Mouse (Mus musculus) adrenal gland, postnatal 36 days (tissue): ENCODE results near the gene Slc45a3. TPM values are rescaled to one million over a fixed set of nuclear protein-coding genes. Genes with fewer than 3 reads are reported as not detected.

Experiments
- DNase-seq, 2 experiments: peaks; one replicate each; pipeline ENCODE4 v3.0.0; 2021; ENCODE audit warnings: mixed read lengths in 1 of 2
- total RNA-seq, 2 experiments: library from RNA; stranded (reverse); gene quantifications; 2 replicates each; pipeline ENCODE4 v1.2.3; 2021

The Slc45a3 gene
- total RNA-seq, 2 experiments from 2014 or later = 15.2 to 31.5 TPM

DNA sequence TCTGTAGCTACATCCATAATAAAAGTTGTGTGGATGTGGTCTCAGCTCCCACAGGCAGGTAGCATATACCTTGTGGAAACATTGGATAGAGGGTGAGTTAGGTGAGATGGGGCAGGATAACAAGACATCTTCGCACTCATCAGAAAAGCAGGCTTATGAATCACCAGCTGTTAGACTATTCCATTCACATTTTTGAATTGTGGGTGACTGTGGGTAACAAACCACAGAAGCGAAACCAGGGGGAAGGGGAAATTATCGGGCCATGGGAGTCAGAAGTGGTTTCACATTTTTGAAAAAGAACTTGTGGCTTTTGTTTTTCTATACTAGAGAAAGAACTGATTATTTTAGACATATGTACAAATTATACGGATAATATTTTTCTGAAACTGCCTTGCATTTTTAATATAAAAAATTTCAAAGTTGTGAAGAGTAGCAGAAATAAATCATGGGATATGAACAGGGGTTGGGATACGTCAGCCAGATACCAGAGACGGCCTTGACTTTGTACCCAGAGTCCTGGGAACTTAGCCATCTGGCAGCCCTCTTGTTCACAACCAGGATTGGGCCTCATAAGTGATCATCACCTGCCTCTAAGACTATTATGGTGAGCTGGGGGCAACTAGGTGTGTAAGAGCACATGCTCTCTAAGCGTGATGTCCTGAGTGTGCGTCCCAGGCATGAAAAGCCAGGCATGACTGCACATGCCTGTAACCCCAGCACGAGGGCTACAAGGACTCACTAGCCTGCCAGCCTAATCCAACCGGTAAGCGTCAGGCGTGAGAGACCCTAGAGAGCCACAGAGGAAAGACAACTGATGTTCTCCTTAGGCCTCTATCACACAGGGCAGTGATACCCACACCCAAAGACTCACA lies 30.6 kb downstream of the Slc45a3 start:
- DNase-seq = peak; percentile 87 to 88

DNA sequence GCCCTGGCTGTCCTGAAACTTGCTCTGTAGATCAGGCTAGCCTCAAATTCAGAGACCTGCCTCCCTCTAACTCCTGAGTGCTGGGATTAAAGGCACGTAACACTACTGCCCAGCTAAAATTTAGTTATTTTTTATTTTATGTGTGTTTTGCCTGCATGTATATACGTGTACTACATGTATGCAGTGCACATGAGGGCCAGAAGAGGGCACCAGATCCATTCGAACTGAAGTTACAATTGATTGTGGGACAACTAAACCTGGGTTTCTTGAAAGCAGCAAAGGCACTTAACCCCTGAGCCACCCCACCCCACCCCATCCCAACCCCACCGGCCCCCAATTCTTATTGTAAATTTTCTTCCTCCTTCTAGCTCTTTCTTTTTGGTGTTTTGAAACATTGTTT lies 32.3 kb downstream of the Slc45a3 start:
- peak; percentile 69 to 72 for DNase-seq

DNA sequence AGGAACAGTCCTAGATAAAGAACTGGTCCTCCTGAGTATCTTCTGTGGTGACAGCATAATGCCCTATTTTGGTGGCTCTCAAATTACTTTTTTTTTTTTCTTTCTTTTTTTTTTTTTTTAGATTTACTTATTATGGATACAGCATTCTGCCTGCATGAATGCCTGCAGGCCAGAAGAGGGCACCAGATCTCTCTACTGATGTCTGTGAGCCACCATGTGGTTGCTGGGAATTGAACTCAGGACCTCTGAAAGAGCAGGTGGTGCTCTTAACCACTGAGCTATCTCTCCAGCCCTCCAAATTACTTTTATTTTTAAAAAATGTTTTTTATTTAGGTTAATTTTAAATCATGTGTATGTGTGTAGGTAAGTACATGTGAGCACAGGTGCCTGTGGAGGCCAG lies 37.7 kb downstream of the Slc45a3 start:
- DNase-seq = no peak

DNA sequence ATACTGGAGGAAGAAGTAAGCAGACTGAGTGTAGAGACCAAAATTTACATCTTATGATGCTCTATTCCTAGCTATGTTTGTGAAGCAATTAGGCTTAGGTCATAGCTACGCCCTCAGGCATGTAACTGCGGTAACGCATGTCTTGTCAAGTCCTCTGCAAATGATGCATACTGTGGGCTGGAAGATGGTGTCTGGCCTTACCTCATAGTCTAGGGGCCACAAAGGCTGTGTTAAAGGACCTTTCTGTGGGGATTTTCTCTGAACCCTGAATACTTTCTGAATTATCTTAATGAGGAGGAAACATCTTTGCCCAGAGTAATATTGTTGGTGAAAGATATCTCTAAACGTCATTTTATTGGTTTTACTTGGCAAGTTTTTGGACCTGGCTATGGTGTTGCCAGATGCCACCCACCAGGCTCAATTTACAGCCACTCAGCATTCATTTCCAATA lies 39.1 kb downstream of the Slc45a3 start:
- DNase-seq = no peak

DNA sequence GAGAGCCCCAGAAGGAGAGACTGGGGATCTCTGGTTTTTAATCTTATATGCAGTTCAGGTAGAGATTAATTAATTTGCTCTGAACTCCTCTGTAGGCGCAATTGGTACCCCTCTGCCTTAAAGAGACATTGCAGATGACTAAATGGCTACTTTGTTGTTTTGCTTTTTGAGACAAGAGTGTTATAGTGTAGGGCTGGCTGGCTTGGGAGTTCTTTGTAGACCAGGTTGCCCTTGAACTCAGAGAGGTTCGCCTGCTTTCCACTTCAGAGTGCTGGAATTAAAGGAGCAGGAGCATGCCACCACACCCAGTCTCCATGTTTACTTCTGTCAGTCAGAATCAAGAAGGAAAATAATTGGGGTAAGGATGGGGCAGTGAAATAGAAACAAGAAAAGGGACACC lies 40.3 kb downstream of the Slc45a3 start:
- no peak for DNase-seq

DNA sequence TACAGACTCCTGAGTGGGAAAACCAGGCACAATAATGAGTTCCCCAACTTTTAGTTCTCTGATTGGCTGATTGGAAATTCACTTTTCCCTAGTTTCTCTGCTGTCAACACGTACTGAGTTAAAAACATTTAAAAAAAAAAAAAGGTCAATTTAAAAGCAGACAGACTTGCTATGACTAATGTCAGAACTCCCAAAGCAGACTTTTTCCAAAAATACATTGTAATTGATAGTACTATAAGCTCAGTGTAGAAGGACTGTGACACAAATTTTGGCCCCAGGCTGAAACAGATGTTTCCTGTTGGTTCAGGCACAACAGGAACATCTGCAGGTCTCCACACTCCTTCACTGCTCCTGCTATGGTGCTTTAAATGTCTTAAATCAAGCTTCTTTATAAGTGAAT lies 41.0 kb downstream of the Slc45a3 start:
- DNase-seq = peak in 1 of 2 experiments; percentile 26

DNA sequence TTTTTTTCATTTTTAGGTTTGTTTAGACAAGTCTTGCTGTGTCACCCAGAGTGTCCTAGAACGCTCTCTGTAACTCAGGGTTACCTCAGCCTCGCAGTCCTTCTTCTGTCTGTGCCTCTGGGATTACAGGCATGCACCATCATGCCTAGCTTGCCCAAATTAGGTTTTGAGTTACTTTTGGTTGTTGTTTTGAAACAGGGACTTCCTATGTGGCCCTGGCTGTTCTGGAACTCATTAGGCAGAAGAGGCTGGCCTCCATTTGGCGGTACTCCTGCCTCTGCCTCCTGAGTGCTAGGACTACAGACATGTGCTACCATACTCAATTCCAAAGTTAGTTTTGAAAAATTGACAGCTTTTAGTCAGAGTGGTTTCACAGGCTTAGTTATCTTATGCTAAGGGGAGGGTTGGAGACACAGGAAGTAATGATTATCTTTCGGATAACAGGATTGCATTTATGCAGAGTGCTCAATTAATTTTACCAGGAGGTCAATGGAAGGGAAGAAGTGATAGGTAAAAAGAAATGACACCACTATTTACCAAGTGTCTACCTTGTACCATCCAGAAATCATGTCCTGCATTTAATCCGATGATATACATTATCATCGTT lies 41.9 kb downstream of the Slc45a3 start:
- DNase-seq = no peak

DNA sequence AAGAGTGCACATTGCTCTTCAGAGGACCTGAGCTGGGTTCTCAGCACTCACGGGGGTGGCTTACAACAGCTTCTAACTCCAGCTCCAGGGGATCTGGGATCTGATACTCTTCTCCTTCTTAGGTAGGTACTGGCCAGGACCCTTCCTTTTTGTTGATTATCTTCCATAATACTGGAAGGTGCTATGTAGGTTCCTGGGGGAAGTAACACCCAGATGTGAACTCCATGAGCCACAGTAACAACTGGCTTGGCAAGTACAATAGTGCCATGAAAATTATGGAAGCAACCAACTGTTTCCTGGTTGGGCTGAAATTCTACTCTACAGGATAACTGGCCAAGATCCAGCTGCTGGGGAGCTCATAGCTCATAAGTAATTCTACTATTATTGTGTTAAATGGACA lies 42.7 kb downstream of the Slc45a3 start:
- no peak for DNase-seq

DNA sequence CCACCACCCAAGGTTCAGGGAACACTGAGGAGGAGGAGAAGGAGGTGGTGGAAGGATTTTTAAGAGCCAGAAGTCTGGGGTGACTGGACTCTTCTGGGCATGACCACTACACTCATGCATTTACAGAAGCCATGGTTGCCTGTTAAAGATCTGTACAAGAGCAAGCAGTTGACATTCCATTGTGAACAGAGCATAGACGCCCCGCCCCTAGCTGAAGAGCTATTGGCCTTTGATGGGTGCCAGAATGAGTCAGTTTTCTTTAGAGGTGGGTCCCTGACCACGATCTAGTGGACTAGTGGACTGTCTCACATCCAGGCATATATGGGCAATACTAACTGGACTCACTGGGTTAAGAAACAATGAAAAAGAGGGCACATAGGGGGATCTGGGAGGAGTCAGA lies 43.3 kb downstream of the Slc45a3 start:
- peak; percentile 36 to 42 for DNase-seq

DNA sequence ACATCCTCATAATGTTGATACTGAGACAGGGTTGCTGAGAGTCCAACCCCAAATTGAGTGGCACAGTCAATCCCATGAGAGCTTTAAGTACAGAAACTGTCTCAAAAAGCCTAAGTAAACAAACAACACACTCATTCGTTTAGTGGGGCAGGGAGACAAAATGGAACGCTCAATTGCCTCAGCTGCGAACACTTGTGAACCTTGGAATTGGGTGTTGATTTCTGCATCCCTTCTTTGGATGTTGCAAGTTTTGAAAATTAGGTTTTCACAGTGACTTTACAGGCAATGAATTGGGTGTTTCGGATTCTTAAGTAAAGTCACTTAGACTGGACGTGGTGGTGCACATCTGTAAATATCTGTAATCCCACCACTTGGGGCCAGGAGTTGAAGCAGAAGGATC lies 44.0 kb downstream of the Slc45a3 start:
- no peak for DNase-seq

DNA sequence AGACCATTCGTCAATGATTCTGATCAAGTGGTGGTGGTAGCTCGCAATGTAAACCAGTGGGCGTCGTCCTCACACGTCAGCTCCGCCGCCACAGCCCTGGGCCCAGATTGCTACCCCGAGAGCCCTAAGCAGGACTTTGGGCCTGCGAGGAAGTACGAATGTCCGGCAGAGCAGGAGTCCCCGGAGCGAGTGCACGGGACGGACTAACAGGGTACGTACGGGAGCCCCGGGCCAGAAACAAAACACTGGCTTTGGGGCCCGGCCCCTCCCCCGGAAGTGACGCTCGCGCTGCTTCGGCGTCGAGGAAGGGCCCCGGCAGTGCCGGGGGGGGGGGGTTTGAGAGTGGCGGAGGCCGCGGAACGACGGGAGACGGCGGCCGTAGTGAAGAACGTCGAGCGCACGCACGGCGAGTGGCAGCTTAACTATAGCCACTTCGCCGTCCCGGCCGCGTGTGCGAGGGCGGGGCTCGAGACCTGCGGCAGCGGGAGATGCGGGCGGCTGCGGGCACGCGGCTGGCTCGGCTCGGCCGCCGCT lies 44.6 kb downstream of the Slc45a3 start, which contains the start of gene Elk4:
TSS of gene Elk4 (plus strand) at position 326 of the 534 bp plus-strand sequence.
- DNase-seq = peak; percentile 95 to 98

DNA sequence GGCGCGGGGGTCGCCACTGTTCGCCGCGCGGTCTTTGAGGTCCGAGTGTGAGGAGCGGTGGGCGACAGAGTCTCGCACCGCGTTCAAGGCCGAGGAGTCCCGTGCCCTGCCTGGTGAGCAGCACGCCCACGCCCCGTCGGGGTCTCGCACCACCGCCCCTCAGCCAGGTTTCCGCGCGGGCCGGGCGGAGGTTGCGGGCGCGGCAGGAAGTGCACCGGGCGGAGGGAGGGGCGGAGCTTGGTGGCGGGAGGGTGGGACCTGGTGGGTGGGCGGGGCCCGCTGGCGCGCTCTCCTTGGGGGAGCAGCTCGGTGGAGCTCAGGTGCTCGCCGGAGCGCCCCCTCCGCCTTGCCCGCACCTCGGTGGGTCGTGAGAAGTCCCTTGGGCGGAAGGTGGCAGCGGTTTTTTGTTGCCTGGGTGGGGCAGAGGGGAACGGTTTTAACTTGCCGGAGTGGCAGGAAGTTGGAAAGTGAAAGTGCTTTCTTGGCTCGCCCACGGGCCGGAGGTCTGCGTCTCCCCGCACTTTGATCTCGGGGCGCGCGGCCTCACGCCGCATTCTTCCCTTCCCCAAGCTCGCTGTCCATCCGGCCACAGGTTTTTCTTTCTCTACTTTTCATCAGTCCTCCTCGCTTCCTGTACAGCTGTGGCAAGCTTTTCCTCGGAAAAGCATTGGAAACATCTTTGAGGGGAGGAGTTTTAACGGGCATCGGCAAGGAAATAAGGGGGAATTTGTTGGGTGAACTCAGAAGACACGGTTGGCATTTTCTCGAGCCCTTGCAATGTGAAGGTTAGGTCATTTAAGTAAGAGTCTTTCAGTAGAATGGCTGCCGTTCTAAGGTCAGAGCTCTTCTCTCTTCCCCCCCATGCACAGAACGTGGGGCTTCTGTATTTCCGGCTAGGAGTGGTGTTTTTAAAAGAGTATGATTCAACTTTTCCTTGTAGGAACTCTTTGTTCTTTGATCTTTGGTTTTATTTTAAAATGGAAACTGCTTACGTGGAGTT lies 45.4 kb downstream of the Slc45a3 start:
- DNase-seq = peak; percentile 92 to 95

DNA sequence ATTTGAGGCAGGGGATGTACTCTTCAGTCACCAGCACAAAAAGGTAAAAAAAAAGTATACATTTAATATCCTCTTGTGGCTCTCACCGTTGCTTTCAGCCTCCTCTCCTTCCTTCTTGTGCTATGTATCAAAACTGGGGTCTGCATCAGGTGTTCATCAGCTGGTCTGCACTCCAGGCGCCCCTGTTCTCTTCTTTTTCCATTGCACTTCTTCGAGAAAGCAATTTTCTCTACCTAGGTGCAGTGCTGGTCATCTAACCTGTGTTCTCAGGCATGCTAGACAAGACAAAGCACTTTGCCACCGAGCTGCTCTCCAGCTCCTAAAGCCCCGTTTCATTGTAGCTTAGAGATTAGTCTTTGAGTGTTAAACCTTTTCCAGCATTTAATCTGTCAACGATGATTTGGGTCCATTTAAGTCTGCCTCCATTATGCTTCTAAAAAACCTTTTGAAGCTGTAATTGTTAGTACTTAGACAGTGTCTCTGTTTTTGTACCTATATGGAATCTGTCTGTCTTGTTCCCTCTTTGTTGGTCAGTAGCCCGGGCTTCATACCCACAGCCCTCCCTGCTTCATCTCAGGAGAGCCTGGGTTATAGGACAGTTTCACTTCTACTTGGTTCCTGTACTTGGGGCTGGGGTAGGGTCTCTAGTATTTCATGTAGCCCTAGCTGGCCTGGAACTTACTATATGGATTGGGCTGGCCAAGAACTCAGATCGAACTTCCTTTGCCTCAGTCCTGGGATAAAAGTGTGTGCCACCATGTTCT lies 46.3 kb downstream of the Slc45a3 start:
- DNase-seq = no peak

DNA sequence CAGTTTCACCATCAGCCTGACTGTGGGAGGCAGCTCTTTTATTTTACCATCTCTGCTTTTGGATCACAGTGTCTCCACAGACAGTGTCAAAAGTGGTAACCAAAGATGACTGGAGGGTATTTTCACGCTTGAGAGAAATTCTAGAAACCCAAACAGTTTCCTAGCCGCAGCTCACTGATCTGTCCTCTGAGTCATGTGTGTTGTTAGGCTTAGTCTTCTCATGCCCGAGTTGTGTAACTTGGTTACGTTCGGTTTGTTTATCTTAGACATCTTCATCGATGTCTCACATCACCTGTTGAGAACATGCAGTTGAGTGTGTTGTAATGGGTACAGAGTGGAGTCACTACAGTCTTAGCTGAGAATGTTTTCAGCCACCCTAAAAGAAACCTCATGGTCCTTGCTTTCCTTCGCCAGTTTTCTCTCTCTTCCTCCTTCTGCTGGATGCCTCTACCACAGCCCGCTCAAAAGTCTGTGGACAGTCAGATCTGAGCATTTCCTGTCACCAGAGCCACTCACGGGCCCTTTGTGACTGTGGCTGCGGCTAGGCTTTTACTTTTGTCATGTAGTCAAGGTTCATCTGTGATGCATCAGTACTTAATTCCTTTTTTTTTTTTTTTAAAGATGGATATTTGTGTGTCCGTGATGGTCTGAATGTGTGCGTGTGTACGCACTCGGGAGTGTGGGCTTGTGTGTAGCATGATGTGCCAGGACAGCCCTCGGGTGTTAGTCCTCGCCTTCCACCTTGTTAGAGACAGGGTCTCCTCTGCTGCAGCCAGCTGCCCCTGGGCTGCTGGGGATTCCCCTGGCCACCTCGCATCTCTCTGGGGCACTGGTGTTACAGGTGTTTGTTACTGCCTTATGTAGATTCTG lies 48.1 kb downstream of the Slc45a3 start:
- DNase-seq = no peak

DNA sequence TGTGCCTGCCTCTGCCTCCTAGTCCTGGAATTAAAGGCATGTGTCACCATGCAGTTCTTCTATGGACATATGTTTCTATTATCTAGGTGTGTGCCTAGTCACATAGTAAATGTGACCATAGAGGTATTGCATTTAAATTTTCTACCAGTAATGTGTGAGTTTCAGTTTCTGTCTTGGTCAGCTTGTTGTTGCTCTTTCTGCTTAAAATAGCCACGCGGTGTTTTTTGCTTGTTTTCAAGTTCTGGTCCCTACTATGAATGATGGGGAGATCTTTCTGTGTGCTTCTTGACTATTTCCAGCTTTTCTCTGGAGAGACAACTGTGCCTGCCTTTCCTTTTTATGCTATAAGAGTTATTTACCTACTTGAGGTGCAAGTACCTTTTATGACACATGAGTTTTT lies 49.0 kb downstream of the Slc45a3 start:
- no peak for DNase-seq

DNA sequence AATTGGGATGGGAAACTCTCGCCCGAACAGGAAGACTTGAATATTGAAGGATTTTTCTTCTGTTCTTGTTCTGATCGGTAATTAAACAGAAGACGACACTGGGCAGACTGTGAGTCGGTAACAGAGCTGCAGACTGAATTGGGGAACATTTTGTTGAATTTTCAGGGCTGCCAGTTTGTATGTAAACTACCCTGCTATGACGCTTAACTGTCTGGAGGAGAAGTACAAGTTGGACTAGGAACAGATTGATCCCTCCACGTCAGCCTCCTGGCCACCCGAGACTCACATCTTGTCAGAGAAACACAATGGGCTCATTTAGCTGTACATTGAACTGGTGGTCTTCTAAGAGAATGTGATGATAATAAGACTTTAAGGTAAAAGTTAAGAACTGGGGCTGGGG lies 50.1 kb downstream of the Slc45a3 start:
- no peak for DNase-seq

DNA sequence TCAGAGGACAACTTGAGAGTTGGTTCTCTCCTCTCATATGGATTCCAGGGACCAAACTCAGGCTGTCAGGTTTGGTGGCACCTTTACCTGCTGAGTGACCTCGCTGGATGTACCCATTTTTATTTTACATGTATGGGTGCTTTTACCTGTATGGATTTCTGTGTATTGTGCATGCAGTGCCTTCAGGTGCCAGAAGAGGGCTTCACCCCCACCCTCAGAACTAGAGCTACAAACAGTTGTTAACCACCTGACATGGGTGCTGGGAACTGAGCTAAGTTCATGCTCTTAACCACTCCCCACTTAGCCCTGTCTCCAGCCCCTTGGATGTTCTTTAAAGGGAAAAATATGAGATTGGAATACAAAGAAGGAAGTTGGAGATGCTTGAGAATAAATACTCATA lies 52.0 kb downstream of the Slc45a3 start:
- no peak for DNase-seq

DNA sequence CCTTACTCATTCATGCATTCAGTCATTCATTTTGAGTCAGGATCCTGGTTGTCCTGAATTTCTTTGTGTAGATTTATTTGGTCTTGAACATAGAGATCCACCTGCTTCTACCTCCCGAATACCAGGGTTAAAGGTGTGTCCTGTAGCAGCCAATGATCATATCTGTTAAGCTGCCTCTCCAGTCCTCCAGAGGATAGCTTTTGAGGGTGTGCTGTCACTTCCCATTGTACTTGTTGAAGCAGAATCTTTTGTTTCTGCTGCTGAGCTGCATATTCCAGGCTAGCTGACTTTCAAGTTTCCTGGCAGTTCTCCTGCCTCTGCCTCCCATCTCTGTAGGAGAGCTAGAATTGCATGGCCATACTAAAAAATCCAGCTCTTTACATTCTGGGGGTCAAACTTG lies 53.9 kb downstream of the Slc45a3 start:
- no peak for DNase-seq

DNA sequence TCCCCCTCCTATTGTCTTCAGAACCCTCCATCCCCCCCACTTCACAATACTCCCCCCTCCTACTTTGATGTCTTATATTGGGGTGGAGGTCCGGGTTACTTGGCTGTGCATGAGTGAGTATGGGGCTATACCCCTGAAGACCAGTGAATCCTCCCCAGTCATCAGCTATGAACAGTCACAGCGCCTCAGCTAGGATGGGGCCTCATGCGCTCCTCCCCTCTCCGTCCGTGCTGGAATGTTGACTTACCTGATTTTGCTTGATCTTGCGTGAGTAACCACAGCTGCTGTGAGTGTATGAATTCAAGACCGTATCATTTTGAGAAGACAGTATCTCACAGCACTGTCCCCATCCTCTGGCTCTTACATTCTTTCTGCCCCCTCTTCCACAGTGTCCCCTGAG lies 57.1 kb downstream of the Slc45a3 start:
- DNase-seq = no peak

DNA sequence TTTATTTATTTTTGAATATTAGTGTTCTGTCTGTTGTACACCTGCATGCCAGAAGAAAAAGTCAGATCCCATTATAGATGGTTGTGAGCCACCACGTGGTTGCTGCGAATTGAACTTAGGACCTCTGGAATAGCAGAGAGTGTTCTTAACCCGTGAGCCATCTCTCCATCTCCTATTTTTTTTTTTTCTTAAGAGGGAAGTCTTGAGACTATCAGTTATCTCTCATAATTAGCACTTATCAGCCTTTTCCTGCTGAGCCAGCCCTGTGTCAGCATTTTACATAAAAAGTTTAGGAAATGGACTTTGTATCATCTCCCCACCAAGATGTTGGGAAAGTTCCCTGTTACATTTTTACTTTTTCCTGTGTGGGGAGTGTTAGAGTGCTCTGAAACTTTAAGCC lies 59.3 kb downstream of the Slc45a3 start:
- DNase-seq = no peak
